7 mouse cellular contexts compared by ENCODE assay signal in genomic region chr4:155759862-155760612, GRCm38 (mm10). TPM values are rescaled to one million over a fixed set of nuclear protein-coding genes. Genes with fewer than 3 reads are reported as not detected.
DNase-seq lines count a peak whose midpoint lies in the region; ATAC-seq and TF ChIP-seq lines count a peak whose summit lies in the region.

No protein-coding gene starts in this region.

- H3K9me3 ChIP-seq in hindbrain, embryonic 15.5 days = no peaks in the 10 kb centered on the region
- no peaks in the 10 kb centered on the region for H3K9me3 ChIP-seq in liver, embryonic 16.5 days (replicated peaks; ENCODE audit: control insufficient read depth, low read length)

- peak overlapping the region; percentile 99 for H3K4me2 ChIP-seq in hindbrain, embryonic 15.5 days
- H3K4me2 ChIP-seq in liver, embryonic 16.5 days (ENCODE audit: low read depth, low read length) = peak overlapping the region; percentile 100

- H3K27ac ChIP-seq in testis, adult 2 months (ENCODE audit: control insufficient read depth, insufficient read depth, low read depth, low read length) = 0 out of 2 replicates have a peak overlapping the region, but pooled peaks have one; percentile 5
- peak overlapping the region; percentile 65; the same call in 1 of the 2 replicates for H3K27ac ChIP-seq in hindbrain, embryonic 15.5 days (replicated peaks)
- H3K27ac ChIP-seq in liver, embryonic 16.5 days (ENCODE audit: low read length) = peak overlapping the region; percentile 52; the same call in 1 of the 2 replicates

- no peak for TF ChIP-seq POLR2A in testis, adult 2 months (IDR thresholded peaks at IDR 0.05; ENCODE audit: control insufficient read depth, low read depth, low read length)

- WGBS in hindbrain, embryonic 15.5 days = 4% methylated on average over 10 of the region's 10 CpGs
- 1% methylated on average over 10 of the region's 10 CpGs for WGBS in liver, embryonic 16.5 days (ENCODE audit: insufficient replicate concordance)

- H3K4me3 ChIP-seq in testis, adult 2 months (ENCODE audit: control insufficient read depth, low read depth, low read length) = peak overlapping the region; percentile 76
- H3K4me3 ChIP-seq in hindbrain, embryonic 15.5 days = peak overlapping the region; percentile 91
- H3K4me3 ChIP-seq in liver, embryonic 16.5 days (ENCODE audit: low read depth, low read length) = peak overlapping the region; percentile 83

- H3K27me3 ChIP-seq in testis, adult 2 months (ENCODE audit: control insufficient read depth, insufficient read depth, low read length) = no peaks in the 10 kb centered on the region
- no peaks in the 10 kb centered on the region for H3K27me3 ChIP-seq in hindbrain, embryonic 15.5 days
- H3K27me3 ChIP-seq in liver, embryonic 16.5 days (ENCODE audit: control insufficient read depth, insufficient read depth, low read depth, low read length) = no peaks in the 10 kb centered on the region

- peak overlapping the region; percentile 70 for H3K9ac ChIP-seq in hindbrain, embryonic 15.5 days
- peak overlapping the region; percentile 72 for H3K9ac ChIP-seq in liver, embryonic 16.5 days (ENCODE audit: low read depth, low read length)

- ATAC-seq in common myeloid progenitor, adult 5-6 weeks (replicated peaks; ENCODE audit: low read depth, poor library complexity, severe bottlenecking) = peak; percentile 65
- ATAC-seq in hindbrain, embryonic 15.5 days (ENCODE audit: low FRiP score, low read depth) = no peak
- no peak for ATAC-seq in liver, embryonic 16.5 days (ENCODE audit: low read depth)

- DNase-seq in testis, postnatal 10 days (ENCODE audit: low spot score) = no peak
- DNase-seq in retina, embryonic 14.5 days (ENCODE audit: low spot score) = peak; percentile 58
- DNase-seq in gastrocnemius, adult 18-20 months (ENCODE audit: low spot score) = no peak

- H3K36me3 ChIP-seq in testis, adult 2 months (ENCODE audit: control insufficient read depth, insufficient read depth, low read length) = no peaks in the 10 kb centered on the region
- H3K36me3 ChIP-seq in hindbrain, embryonic 15.5 days = peaks cover 12% of the 10 kb centered on the region
- H3K36me3 ChIP-seq in liver, embryonic 16.5 days (ENCODE audit: control insufficient read depth, insufficient read depth) = peaks cover 7% of the 10 kb centered on the region

- TF ChIP-seq CTCF in testis, adult 2 months (IDR thresholded peaks at IDR 0.05; ENCODE audit: control insufficient read depth, insufficient read depth, insufficient replicate concordance, low read depth, low read length) = no peak

- peaks cover 12% of the 10 kb centered on the region for H3K4me1 ChIP-seq in testis, adult 2 months (ENCODE audit: control insufficient read depth, insufficient read depth, low read length)
- H3K4me1 ChIP-seq in hindbrain, embryonic 15.5 days (replicated peaks) = peaks cover 32% of the 10 kb centered on the region
- peaks cover 22% of the 10 kb centered on the region for H3K4me1 ChIP-seq in liver, embryonic 16.5 days (ENCODE audit: control insufficient read depth, low read depth, low read length)

RNA-seq across cellular contexts. Expression of gene Atad3a, which starts 0.9 kb away (rescaled TPM):
- polyA plus RNA-seq in testis, adult 2 months (2012; rRNA removed) = 18.7 and 23.4 TPM in 2 replicates
- 77.0 and 120 TPM in 2 replicates for total RNA-seq in common myeloid progenitor, adult 5-6 weeks (2017)
- polyA plus RNA-seq in hindbrain, embryonic 15.5 days (2015; fragmentation: Nextera tagmentation; extraction: Ambion mirVana) = 92.0 and 99.4 TPM in 2 replicates
- polyA plus RNA-seq in liver, embryonic 16.5 days (2015; fragmentation: Nextera tagmentation; extraction: Ambion mirVana) = 43.7 and 49.5 TPM in 2 replicates
- 10 to 100 TPM; 25.0 to 28.1 TPM for total RNA-seq in gastrocnemius, adult 18-20 months (2021)

RNA-seq across cellular contexts. Expression of gene Vwa1, which starts 14.5 kb away (rescaled TPM):
- 5.5 and 5.6 TPM in 2 replicates for polyA plus RNA-seq in testis, adult 2 months (2012; rRNA removed)
- 0.27 and 0.29 TPM in 2 replicates for total RNA-seq in common myeloid progenitor, adult 5-6 weeks (2017)
- 32.2 and 33.7 TPM in 2 replicates for polyA plus RNA-seq in hindbrain, embryonic 15.5 days (2015; fragmentation: Nextera tagmentation; extraction: Ambion mirVana)
- polyA plus RNA-seq in liver, embryonic 16.5 days (2015; fragmentation: Nextera tagmentation; extraction: Ambion mirVana) = 0.28 and 0.34 TPM in 2 replicates
- total RNA-seq in gastrocnemius, adult 18-20 months (2021) = 1 to 10 TPM; 5.3 to 9.7 TPM

RNA-seq across cellular contexts. Expression of gene Tmem240, which starts 25.4 kb away (rescaled TPM):
- 1.5 and 1.8 TPM in 2 replicates for polyA plus RNA-seq in testis, adult 2 months (2012; rRNA removed)
- total RNA-seq in common myeloid progenitor, adult 5-6 weeks (2017) = 0.29 TPM in 1 of 2 replicates, not detected in the other
- polyA plus RNA-seq in hindbrain, embryonic 15.5 days (2015; fragmentation: Nextera tagmentation; extraction: Ambion mirVana) = 23.8 and 27.0 TPM in 2 replicates
- polyA plus RNA-seq in liver, embryonic 16.5 days (2015; fragmentation: Nextera tagmentation; extraction: Ambion mirVana) = 0.13 TPM in 1 of 2 replicates, not detected in the other
- under 1 TPM; 0.07 to 0.25 TPM for total RNA-seq in gastrocnemius, adult 18-20 months (2021)

RNA-seq across cellular contexts. Expression of gene Tmem88b, which starts 25.6 kb away (rescaled TPM):
- polyA plus RNA-seq in testis, adult 2 months (2012; rRNA removed) = 1.0 TPM in 2 replicates
- not detected in 2 replicates for total RNA-seq in common myeloid progenitor, adult 5-6 weeks (2017)
- 0.98 and 1.2 TPM in 2 replicates for polyA plus RNA-seq in hindbrain, embryonic 15.5 days (2015; fragmentation: Nextera tagmentation; extraction: Ambion mirVana)
- 0.12 and 0.19 TPM in 2 replicates for polyA plus RNA-seq in liver, embryonic 16.5 days (2015; fragmentation: Nextera tagmentation; extraction: Ambion mirVana)
- under 1 TPM; 0.39 to 0.47 TPM for total RNA-seq in gastrocnemius, adult 18-20 months (2021)

RNA-seq across cellular contexts. Expression of gene Ankrd65, which starts 30.2 kb away (rescaled TPM):
- 0.08 and 0.27 TPM in 2 replicates for polyA plus RNA-seq in testis, adult 2 months (2012; rRNA removed)
- not detected in 2 replicates for total RNA-seq in common myeloid progenitor, adult 5-6 weeks (2017)
- polyA plus RNA-seq in hindbrain, embryonic 15.5 days (2015; fragmentation: Nextera tagmentation; extraction: Ambion mirVana) = not detected in 2 replicates
- 0.08 TPM in 1 of 2 replicates, not detected in the other for polyA plus RNA-seq in liver, embryonic 16.5 days (2015; fragmentation: Nextera tagmentation; extraction: Ambion mirVana)
- total RNA-seq in gastrocnemius, adult 18-20 months (2021) = not detected

Comparison
In these comparisons a context has a peak if more than half of its experiments do, and no peak if none do; other contexts are left out.
1. H3K27ac ChIP-seq: peak in every context shown above with its lines; median percentile 65 in hindbrain, embryonic 15.5 days; 52 in liver, embryonic 16.5 days; 5 in testis, adult 2 months.